Mouse (Mus musculus): ENCODE results near the gene Spem2. TPM values are rescaled to one million over a fixed set of nuclear protein-coding genes. Genes with fewer than 3 reads are reported as not detected.

Gene Spem2
- polyA plus RNA-seq, 1 experiment, result not detected

- WGBS, result 3% methylated on average over 33 of the region's 33 CpGs
- no peak for DNase-seq (ENCODE audit: low read depth, low spot score)
Measured at GRCm38 (mm10) chr11:69801379-69801977, 16.8 kb downstream of the Spem2 start, which contains the start of gene Fgf11. Gene Fgf11 (minus strand): TSS chr11:69801857.

DNA sequence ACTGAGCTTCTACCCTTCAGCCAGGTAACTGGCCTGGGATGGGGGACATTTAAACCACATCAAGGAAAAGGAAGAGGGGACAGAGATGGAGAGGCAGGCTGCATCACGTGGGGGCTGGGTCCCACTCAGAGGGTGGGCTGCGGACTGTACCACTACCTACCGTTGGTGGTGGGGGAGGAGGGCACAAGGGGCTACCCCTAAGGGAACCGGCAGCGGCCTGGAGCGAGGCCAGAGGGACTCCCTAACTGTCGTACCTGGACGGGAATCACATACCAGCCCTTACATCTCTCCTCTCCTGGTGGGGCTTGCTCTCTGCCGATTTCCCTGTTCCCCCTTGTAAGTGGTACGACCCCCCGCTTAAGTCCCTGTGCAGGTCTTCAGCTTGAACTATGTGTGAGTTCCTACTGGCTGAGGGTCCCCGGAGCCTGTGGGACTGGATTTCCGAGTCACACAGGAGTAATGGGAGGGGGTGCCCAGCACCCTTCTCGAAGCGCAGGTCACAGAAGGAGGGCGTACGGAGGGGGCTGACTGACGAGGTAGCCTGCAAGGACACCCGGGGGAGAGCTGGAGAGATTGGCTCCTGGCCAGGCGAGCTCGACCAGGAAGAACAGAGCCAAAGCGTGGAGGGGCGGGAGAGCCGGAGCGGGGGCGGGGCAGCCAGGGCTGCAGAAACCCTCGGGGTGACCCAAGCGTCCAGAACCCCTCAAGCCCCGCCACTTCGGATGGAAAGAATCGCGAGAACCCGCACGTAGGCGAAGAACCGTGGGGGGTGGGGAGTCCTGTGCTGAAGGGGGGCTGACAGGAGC, 17.7 kb downstream of the Spem2 start:
- 6% methylated on average over 36 of the region's 36 CpGs for WGBS
- DNase-seq (ENCODE audit: low read depth, low spot score), result no peak

DNA sequence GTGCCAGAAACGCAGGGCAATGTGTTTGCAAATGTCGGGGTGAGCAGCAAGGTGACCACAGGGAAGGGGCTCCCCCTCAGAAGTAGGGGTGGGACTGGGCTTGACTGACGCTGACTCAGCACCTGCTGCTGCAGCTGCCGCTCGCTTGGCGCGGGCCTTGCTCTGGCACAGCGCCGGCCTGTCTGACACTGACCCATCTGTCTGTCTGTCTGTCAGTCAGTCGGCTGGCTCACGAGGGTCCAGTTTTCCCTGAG, 18.2 kb downstream of the Spem2 start:
- 44% methylated on average over 11 of the region's 11 CpGs for WGBS
- no peak for DNase-seq (ENCODE audit: low read depth, low spot score)

DNA sequence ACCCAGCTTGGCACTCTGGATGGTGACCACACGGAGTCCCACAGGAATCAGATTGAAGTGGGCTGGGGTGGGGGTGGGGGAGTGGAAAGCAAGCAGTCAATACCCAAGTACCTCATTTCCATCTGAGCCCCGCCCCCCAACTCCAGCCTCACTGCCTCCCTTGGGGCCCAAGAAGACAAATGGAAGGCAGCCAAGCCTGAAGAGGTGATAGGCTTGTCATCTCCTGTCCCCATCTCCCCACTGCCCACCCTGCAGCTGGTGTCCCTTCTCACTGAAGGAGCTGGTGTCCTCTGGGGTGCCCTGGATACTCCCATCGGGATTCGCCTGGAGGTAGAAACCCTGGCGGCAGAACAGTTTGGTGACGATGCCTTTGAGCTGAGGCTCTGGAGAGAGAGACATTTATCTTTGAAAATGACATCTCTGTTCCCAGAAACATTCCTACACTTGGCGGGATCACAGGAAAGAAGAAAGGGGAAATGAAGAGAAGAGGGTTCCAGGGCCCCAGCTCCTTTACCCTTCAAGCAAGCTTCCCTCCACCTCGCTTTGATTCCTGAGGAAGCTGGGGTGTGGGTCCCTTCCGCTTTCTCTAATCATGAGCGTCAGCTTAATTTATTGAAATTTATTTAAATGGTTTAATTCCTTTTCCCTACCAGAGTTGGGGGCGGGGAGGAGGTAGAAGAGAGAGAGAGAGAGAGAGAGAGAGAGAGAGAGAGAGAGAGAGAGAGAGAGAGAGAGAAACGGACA, 18.7 kb downstream of the Spem2 start:
- no peak for DNase-seq (ENCODE audit: low read depth, low spot score)
- 66% methylated on average over 12 of the region's 12 CpGs for WGBS

- DNase-seq (ENCODE audit: low read depth, low spot score), result no peak
- WGBS, result 82% methylated on average over 7 of the region's 7 CpGs
Measured at GRCm38 (mm10) chr11:69797924-69798323, 20.3 kb downstream of the Spem2 start.

GRCm38 (mm10) chr11:69795983-69796435, 22.3 kb downstream of the Spem2 start:
- no peak for DNase-seq (ENCODE audit: low read depth, low spot score)
- 5% methylated on average over 13 of the region's 13 CpGs for WGBS

- WGBS, result under 1% methylated on average over 52 of the region's 52 CpGs
- DNase-seq (ENCODE audit: low read depth, low spot score), result peak; percentile 99
Measured at GRCm38 (mm10) chr11:69795168-69795982, 22.9 kb downstream of the Spem2 start, which contains the start of gene Chrnb1. Gene Chrnb1 (minus strand): TSS chr11:69795943.

DNA sequence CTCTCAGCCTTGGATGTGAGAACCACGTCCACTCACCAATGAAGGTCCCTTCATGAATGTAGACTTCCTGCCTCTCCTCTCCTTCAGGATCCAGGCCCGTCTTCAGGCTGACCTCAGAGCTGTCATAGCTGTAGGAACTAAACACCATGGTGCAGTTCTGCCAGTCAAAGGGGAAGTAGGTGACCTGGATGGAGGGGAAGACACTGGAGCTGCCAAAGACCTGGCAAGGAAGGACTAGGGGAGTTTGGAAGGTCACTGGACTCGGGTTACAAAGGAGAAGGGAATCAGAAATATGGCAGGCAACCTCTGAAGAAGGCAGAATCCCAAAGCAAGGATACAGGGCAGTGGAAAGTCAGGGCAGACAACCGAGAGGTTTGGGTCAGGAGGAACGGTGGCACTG, 24.8 kb downstream of the Spem2 start:
- 79% methylated on average over 5 of the region's 5 CpGs for WGBS
- DNase-seq (ENCODE audit: low read depth, low spot score), result no peak

DNA sequence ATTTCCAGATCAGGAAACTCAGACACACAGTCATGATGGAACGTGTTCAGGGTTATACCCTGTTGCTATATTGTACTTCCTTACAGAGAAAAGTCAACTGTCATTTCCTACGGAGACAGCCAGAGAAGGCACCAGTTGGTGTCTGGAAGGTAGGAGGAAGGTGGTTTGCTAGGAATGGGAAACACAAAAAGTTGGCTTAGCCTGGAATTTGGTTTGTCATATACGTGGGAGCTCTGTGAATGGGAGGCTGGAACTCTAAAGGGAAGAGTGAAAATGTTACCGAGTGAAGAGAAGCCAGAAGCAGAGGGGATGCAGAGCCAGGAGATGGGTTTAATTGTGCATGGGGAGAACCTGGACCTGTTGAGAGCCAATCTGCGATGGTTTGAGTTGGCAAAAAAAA, 26.8 kb downstream of the Spem2 start:
- no peak for DNase-seq (ENCODE audit: low read depth, low spot score)
- WGBS, result 76% methylated on average over 5 of the region's 5 CpGs

DNA sequence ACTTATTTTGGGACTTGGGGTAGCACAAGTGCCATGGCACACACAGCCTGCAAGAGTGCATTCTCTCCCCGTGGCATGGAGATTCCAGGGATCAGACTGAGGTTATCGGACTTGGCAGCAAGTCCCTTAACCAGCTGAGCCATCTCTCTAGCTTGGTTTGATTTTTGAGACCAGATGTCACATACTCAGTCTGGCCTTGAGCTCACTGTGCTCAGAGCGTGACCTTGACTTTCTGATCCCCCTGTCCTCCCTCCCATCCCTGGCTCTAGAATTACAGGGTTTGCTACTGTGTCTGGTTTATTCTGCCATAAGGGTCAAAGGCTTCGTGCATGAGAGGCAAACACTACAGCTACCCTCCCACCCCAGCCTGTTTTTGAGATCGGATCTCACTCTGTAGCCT, 28.8 kb downstream of the Spem2 start:
- DNase-seq (ENCODE audit: low read depth, low spot score), result no peak
- 60% methylated on average over 5 of the region's 5 CpGs for WGBS

GRCm38 (mm10) chr11:69787306-69787705, 31.0 kb downstream of the Spem2 start:
- DNase-seq (ENCODE audit: low read depth, low spot score), result no peak
- WGBS, result 92% methylated on average over 5 of the region's 5 CpGs

DNA sequence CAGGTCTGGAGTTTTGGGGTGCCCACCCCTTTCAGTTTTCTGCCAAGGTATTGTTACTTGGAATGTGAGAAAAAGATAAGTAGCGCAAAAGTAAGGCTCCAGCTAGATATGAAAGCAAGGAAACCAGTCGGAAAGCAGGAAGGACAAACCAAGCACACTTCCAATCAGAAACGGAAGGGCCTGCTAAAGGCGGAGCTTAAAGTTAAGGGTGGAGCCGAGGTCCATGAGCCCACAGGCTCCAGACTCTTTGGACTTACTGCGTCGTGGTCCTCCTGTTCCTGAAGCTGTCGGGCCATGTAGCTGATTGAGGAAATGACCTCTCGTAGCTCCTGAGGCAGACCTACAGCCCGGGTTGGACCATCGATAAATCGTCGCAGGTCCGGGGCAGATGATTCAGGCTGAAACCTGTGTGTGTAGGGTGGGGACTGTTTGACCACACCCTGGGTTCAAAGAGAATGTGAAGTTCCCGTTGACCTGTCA, 33.4 kb downstream of the Spem2 start:
- DNase-seq (ENCODE audit: low read depth, low spot score), result peak; percentile 78
- 12% methylated on average over 15 of the region's 15 CpGs for WGBS

DNA sequence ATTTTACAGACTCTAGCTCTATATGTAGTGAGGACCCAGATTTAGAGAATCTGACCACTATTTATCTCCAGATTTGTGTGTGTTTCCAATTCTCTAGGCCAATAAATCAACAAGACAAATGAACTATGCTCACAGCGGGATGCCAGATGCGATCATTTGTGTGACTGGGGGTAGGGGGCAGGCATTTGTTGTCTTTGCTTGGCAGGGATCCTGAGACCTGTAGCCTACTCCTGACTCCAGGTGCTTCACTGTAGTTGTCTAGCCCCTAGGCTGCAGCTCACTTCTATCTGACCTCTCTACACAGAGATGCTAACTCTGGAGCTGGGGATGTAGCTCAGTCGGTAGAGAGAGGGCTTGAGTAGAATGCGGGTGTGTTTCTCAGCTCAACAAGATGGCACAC, 36.4 kb downstream of the Spem2 start:
- DNase-seq (ENCODE audit: low read depth, low spot score), result no peak
- 34% methylated on average over 4 of the region's 4 CpGs for WGBS

DNA sequence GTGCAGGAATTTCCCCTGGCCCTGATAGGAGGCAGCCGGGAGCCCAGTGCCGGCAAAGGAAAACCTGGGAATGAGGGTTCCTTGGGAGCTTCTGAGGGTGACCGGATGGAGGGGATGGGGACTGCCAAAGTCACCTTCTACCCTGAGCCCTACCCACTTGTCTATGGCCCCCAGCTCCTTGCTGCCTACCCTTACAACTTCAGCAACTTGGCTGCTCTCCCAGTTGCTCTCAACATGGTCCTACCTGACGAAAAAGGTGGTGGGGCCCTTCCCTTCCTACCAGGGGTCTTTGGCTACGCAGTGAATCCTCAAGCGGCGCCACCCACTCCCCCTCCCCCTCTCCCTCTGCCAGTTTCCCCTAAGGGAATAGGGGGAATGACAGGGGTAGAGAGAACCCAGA, 39.3 kb downstream of the Spem2 start:
- no peak for DNase-seq (ENCODE audit: low read depth, low spot score)
- WGBS, result 77% methylated on average over 7 of the region's 7 CpGs

DNA sequence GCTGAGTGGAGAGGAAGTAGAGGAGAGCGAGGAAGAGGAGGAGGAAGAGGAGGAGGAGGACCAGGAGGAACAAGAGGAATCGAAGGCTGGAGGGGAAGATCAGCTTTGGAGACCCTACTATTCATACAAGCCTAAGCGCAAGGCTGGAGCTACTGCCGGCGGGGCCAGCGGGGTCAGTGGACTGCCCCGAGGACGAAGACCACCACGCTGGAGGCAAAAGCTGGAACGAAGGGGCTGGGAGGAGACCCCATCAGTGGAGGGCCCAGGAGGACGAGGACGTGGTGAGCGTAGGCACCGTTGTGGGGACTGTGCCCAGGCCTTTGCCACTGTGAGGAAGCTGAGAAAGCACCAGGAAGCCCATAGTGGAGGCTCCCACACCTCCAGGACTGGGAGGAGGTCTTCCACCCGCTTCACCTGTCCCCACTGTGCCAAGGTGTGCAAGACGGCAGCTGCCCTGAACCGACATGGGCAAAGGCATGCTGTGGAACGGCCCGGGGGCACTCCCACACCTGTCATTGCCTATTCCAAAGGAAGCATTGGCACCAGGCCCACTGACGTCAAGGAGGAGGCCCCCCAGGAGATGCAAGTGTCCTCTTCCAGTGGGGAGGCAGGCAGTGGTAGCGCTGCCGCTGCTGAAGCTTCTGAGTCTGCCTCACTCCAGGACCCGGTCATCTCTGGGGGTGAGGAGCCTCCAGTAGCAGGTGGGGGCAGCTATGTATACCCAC, 39.8 kb downstream of the Spem2 start:
- DNase-seq (ENCODE audit: low read depth, low spot score), result no peak
- 65% methylated on average over 23 of the region's 23 CpGs for WGBS

GRCm38 (mm10) chr11:69777504-69778257, 40.6 kb downstream of the Spem2 start:
- WGBS, result 79% methylated on average over 26 of the region's 26 CpGs
- no peak for DNase-seq (ENCODE audit: low read depth, low spot score)

DNA sequence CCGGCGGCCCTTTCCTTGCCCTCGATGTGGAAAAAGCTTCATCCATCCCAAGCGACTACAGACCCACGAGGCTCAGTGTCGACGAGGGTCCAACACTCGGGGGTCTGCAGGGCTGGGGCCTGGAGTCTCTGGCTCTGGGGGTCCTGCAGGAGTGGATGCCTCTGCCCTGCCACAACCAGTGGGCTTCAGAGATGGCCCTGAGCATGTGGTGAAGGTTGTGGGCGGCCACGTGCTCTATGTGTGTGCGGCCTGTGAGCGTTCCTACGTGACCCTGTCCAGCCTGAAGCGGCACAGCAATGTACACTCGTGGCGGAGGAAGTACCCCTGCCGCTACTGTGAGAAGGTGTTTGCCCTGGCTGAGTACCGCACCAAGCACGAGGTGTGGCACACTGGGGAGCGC, 41.8 kb downstream of the Spem2 start:
- DNase-seq (ENCODE audit: low read depth, low spot score), result no peak
- WGBS, result 87% methylated on average over 20 of the region's 20 CpGs

GRCm38 (mm10) chr11:69775716-69776115, 42.5 kb downstream of the Spem2 start:
- WGBS, result 75% methylated on average over 10 of the region's 10 CpGs
- DNase-seq (ENCODE audit: low read depth, low spot score), result no peak

Data from large intestine, adult 2 months (tissue).